Mouse (Mus musculus): ENCODE measurements around the gene Itga5. TPM values are rescaled to one million over a fixed set of nuclear protein-coding genes. Genes with fewer than 3 reads are reported as not detected.

Itga5 gene
- total RNA-seq, 1 experiment = 80.8 TPM

DNA sequence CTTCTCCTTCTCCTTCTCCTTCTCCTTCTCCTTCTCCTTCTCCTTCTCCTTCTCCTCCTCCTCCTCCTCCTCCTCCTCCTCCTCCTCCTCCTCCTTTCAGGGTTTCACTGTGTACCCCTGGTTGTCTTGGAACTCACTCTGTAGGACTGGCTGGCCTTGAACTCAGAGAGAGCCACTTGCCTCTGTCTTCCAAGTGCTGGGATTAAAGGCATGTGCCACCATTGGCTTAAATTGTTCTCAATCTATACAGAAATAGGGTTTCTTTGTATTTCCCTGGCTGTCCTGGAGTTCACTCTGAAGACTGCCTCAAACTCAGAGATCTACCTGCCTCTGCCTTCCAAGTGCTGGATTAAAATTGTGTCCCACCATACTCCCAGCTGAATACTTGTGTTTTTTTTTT lies 5.9 kb upstream of the Itga5 start:
- Histone ChIP-seq H3K9me3 (ENCODE audit: control insufficient read depth, insufficient read depth, low read depth, low read length) (no peaks in the 10 kb centered on the region), H3K4me1 (ENCODE audit: control insufficient read depth in 2 of 2, insufficient read depth in 2 of 2, low read length in 2 of 2, poor library complexity in 1 of 2) (peaks cover 2 to 27% of the 10 kb centered on the region in 2 experiments; a peak in 2 of 4 replicates), H3K4me3 (ENCODE audit: insufficient read depth in 1 of 2, low read depth in 1 of 2, low read length in 2 of 2, poor library complexity in 1 of 2, severe bottlenecking in 1 of 2) (no peak overlapping the region), H3K27ac (ENCODE audit: insufficient read depth, low read depth, low read length, poor library complexity, severe bottlenecking) (no peak overlapping the region), H3K9ac (ENCODE audit: insufficient read depth, low read depth, low read length, poor library complexity, severe bottlenecking) (no peak overlapping the region), H3K36me3 (ENCODE audit: control insufficient read depth, insufficient read depth, low read length, poor library complexity, severe bottlenecking) (no peaks in the 10 kb centered on the region)
- no peak for DNase-seq (ENCODE audit: low read depth, low spot score)
- in situ Hi-C loops (cut with MboI; ENCODE audit: low sequenced_read_pairs in 2 of 2, unreplicated experiment in 2 of 2) = no loop called here
- TF ChIP-seq CHD2 (IDR thresholded peaks at IDR 0.05; ENCODE audit: low read depth, low read length) = no peak
- TF ChIP-seq ZC3H11A (IDR thresholded peaks at IDR 0.05; ENCODE audit: borderline replicate concordance, low read depth, low read length) = no peak
- TF ChIP-seq MAFK (IDR thresholded peaks at IDR 0.05; ENCODE audit: insufficient read depth, low read depth, low read length) = no peak
- TF ChIP-seq HCFC1 (IDR thresholded peaks at IDR 0.05; ENCODE audit: borderline replicate concordance, insufficient read depth, low read length) = no peak
- TF ChIP-seq ZNF384 (IDR thresholded peaks at IDR 0.05; ENCODE audit: low read depth, low read length) = no peak

GRCm38 (mm10) chr15:103371741-103372140 lies 5.2 kb upstream of the Itga5 start:
- H3K27ac ChIP-seq (ENCODE audit: insufficient read depth, low read depth, low read length, poor library complexity, severe bottlenecking) = no peak overlapping the region

GRCm38 (mm10) chr15:103371208-103371607 lies 4.6 kb upstream of the Itga5 start:
- TF ChIP-seq CHD2 (IDR thresholded peaks at IDR 0.05; ENCODE audit: low read depth, low read length) (no peak), ZC3H11A (IDR thresholded peaks at IDR 0.05; ENCODE audit: borderline replicate concordance, low read depth, low read length) (no peak), HCFC1 (IDR thresholded peaks at IDR 0.05; ENCODE audit: borderline replicate concordance, insufficient read depth, low read length) (no peak), MAFK (IDR thresholded peaks at IDR 0.05; ENCODE audit: insufficient read depth, low read depth, low read length) (no peak), ZNF384 (IDR thresholded peaks at IDR 0.05; ENCODE audit: low read depth, low read length) (no peak)
- Histone ChIP-seq H3K9ac (ENCODE audit: insufficient read depth, low read depth, low read length, poor library complexity, severe bottlenecking) (no peak overlapping the region), H3K9me3 (ENCODE audit: control insufficient read depth, insufficient read depth, low read depth, low read length) (no peaks in the 10 kb centered on the region), H3K4me1 (ENCODE audit: control insufficient read depth in 2 of 2, insufficient read depth in 2 of 2, low read length in 2 of 2, poor library complexity in 1 of 2) (peaks cover 4 to 30% of the 10 kb centered on the region in 2 experiments; a peak in 2 of 4 replicates), H3K36me3 (ENCODE audit: control insufficient read depth, insufficient read depth, low read length, poor library complexity, severe bottlenecking) (no peaks in the 10 kb centered on the region), H3K4me3 (ENCODE audit: insufficient read depth in 1 of 2, low read depth in 1 of 2, low read length in 2 of 2, poor library complexity in 1 of 2, severe bottlenecking in 1 of 2) (no peak overlapping the region), H3K27ac (ENCODE audit: insufficient read depth, low read depth, low read length, poor library complexity, severe bottlenecking) (no peak overlapping the region)
- in situ Hi-C loops (cut with MboI; ENCODE audit: low sequenced_read_pairs in 2 of 2, unreplicated experiment in 2 of 2) = no loop called here
- no peak for DNase-seq (ENCODE audit: low read depth, low spot score)

More at GRCm38 (mm10) chr15:103371741-103372140, 5.2 kb upstream of the Itga5 start:
- Histone ChIP-seq H3K9me3 (ENCODE audit: control insufficient read depth, insufficient read depth, low read depth, low read length) (no peaks in the 10 kb centered on the region), H3K9ac (ENCODE audit: insufficient read depth, low read depth, low read length, poor library complexity, severe bottlenecking) (no peak overlapping the region), H3K4me3 (ENCODE audit: insufficient read depth in 1 of 2, low read depth in 1 of 2, low read length in 2 of 2, poor library complexity in 1 of 2, severe bottlenecking in 1 of 2) (no peak overlapping the region), H3K4me1 (ENCODE audit: control insufficient read depth in 2 of 2, insufficient read depth in 2 of 2, low read length in 2 of 2, poor library complexity in 1 of 2) (peaks cover 4 to 30% of the 10 kb centered on the region in 2 experiments; a peak in 2 of 4 replicates), H3K36me3 (ENCODE audit: control insufficient read depth, insufficient read depth, low read length, poor library complexity, severe bottlenecking) (no peaks in the 10 kb centered on the region)
- no peak for TF ChIP-seq MAFK (IDR thresholded peaks at IDR 0.05; ENCODE audit: insufficient read depth, low read depth, low read length)
- TF ChIP-seq ZC3H11A (IDR thresholded peaks at IDR 0.05; ENCODE audit: borderline replicate concordance, low read depth, low read length) = no peak
- TF ChIP-seq ZNF384 (IDR thresholded peaks at IDR 0.05; ENCODE audit: low read depth, low read length) = no peak
- TF ChIP-seq CHD2 (IDR thresholded peaks at IDR 0.05; ENCODE audit: low read depth, low read length) = no peak
- no peak for TF ChIP-seq HCFC1 (IDR thresholded peaks at IDR 0.05; ENCODE audit: borderline replicate concordance, insufficient read depth, low read length)
- no peak for DNase-seq (ENCODE audit: low read depth, low spot score)
- in situ Hi-C loops (cut with MboI; ENCODE audit: low sequenced_read_pairs in 2 of 2, unreplicated experiment in 2 of 2) = no loop called here

GRCm38 (mm10) chr15:103370462-103370861 lies 3.9 kb upstream of the Itga5 start:
- Histone ChIP-seq H3K27ac (ENCODE audit: insufficient read depth, low read depth, low read length, poor library complexity, severe bottlenecking) (no peak overlapping the region), H3K36me3 (ENCODE audit: control insufficient read depth, insufficient read depth, low read length, poor library complexity, severe bottlenecking) (no peaks in the 10 kb centered on the region), H3K9ac (ENCODE audit: insufficient read depth, low read depth, low read length, poor library complexity, severe bottlenecking) (no peak overlapping the region), H3K4me3 (ENCODE audit: insufficient read depth in 1 of 2, low read depth in 1 of 2, low read length in 2 of 2, poor library complexity in 1 of 2, severe bottlenecking in 1 of 2) (no peak overlapping the region), H3K4me1 (ENCODE audit: control insufficient read depth in 2 of 2, insufficient read depth in 2 of 2, low read length in 2 of 2, poor library complexity in 1 of 2) (peaks cover 4 to 30% of the 10 kb centered on the region in 2 experiments; a peak in 2 of 4 replicates), H3K9me3 (ENCODE audit: control insufficient read depth, insufficient read depth, low read depth, low read length) (no peaks in the 10 kb centered on the region)
- TF ChIP-seq HCFC1 (IDR thresholded peaks at IDR 0.05; ENCODE audit: borderline replicate concordance, insufficient read depth, low read length) = no peak
- TF ChIP-seq ZNF384 (IDR thresholded peaks at IDR 0.05; ENCODE audit: low read depth, low read length) = no peak
- TF ChIP-seq MAFK (IDR thresholded peaks at IDR 0.05; ENCODE audit: insufficient read depth, low read depth, low read length) = no peak
- TF ChIP-seq CHD2 (IDR thresholded peaks at IDR 0.05; ENCODE audit: low read depth, low read length) = no peak
- no peak for TF ChIP-seq ZC3H11A (IDR thresholded peaks at IDR 0.05; ENCODE audit: borderline replicate concordance, low read depth, low read length)
- no peak for DNase-seq (ENCODE audit: low read depth, low spot score)
- in situ Hi-C loops (cut with MboI; ENCODE audit: low sequenced_read_pairs in 2 of 2, unreplicated experiment in 2 of 2) = no loop called here
